Mouse (Mus musculus) kidney, adult 2 months (tissue): ENCODE data around the gene Rrm1.

ENCODE experiments used
- CTCF ChIP-seq: fragments of 200-500 bp; conservative IDR thresholded peaks from 2 replicates; pipeline ENCODE4 v1.5.1; 2011; ENCODE audit warnings: low read depth, mild to moderate bottlenecking, control low read depth, low read length, moderate library complexity, mixed read lengths; ENCODE audit not compliant: insufficient read depth, insufficient read length
- POLR2A ChIP-seq: fragments of 200-500 bp; IDR thresholded peaks from one replicate; pipeline ENCODE4 v1.6.1; 2011; ENCODE audit warnings: low read depth, low read length, control low read depth

DNA sequence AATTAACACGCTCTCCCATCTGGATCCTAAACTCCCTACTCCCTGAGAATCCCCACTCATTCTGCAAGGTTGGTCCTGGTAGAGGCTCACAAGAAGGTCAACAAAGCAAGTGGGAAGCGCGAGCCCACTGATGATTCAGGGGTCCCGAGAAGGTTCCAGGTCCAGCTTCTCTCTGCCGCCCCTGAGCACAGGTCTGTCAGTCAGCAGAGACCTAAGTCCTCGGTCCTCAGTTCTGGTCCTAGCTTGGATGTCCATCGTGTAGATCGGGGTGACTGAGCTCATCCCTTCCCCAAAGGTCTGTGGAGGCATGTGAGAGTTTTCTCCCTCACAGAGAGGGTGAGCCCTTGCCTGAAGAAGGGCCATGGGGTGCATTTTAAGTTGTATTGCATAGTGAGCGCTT, 66.6 kb downstream of the Rrm1 start:
- no peak for TF ChIP-seq CTCF
- TF ChIP-seq POLR2A, result no peak
